Mouse (Mus musculus): ENCODE data around the gene Gm38655.
A peak's percentile ranks its signal among the peaks of the same experiment; 100 is the strongest.
"Not testable (repeated sequence)": the region's sequence is repeated elsewhere in the genome, so short reads cannot be mapped to it uniquely, and the experiment has no call there.

Gm38655 gene

DNA sequence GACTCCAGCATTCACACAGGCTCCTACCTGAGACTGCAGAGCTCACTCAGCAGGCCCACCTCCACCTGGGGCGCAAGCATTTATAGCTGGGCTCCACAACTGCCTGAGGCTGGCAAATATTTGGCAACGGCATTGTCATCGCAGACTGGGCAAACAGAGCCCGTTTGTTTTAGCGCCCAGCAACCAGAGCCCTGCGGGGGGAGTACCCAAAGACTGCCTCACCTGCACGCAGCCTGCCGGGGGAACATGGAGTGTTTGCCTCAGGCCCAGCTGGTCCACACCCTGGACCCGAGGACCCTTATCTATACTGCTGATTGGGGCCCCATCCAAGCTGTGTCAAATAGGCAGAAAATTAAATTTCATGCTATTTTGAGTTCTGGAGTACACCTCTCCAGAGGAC, at the start of gene Gm38655:
Gene Gm38655, minus strand, starts transcription at position 61 of the 400 bp plus-strand sequence.
- no peak for DNase-seq (ENCODE audit: low spot score)

DNA sequence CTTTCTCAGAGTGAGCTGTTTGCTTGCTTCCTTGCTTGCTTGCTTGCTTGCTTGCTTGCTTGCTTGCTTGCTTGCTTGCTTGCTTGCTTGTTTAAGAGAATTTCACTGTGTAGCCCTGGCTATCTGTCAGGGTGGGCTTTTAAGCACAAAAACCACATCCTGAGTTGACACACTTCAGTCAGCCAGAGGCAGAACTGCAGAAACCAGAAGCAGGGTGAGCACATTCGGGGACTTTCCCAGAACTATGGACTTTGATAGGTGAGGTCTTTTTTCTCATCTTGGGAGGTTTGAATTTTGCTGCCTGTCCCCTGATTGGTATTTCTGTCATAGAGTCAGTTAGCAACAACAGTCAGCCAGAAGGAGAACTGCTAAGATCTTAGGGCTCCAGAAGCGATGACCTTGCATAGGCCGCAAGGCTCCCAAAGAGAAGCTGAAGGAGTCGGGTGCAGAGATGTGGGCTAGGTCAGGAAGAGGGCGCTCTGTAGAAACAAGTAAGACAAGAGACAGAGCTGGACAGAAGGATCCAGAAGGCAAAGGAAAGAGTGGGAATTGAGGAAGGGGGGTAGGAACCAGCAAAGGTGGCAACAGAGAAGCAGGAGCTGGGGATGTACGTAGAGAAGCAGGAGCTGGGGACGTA, 49.4 kb upstream of the Gm38655 start:
- DNase-seq (ENCODE audit: low spot score) = no peak

DNA sequence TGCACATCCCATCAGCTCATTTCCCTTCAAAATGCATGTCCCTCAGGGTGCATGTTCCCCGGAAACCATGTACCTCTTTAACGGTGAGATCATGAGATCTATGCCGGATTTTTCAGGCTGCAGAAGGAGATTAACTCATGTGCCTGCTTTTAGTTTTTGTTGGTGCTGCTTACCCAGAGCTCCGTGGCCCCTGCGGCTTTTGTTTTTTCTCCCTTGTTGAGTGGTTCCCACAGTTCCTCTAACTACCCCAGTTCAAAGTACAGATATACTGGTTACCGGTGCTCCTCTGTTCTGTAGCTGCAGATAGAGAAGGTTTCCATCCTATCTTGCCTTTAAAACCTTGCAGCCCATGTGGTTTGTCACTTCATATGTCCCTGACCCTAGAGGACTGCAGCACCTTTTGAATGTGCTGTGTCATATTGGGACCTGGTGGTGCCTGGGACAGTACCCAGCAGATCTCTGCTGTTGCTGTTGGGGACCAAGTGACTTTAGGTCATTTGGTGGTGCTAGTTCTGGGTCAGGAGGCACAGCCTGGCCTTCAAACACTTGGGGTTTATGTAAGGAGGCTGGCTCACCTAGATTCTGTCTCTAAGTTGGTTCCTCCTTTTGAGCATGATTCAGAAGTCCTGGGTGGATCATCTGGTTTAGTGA, 47.8 kb upstream of the Gm38655 start:
- DNase-seq (ENCODE audit: low spot score) = peak; percentile 43

DNA sequence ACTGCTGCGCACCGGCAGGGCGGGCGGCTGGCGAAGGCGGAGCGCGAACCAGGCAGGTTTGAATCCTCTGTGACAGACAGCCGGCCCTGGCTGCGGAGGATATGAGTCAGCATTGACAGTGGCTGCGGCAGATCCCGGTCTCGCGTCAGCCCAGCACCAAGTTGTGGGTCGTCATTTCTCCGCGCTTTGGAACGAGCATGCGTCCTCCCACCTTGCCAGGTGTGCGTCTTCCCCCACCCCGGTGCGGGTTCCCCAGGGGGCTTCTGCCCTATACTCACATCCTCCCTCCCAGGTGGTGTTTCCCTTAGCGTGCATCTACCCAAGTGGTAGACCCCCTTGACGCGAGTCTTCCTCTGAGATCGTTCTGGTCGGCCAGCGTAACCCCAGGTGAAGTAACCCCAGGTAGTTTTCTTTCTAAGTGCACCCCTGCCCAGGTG, 47.3 kb upstream of the Gm38655 start:
- not testable (repeated sequence) for DNase-seq (ENCODE audit: low spot score)

DNA sequence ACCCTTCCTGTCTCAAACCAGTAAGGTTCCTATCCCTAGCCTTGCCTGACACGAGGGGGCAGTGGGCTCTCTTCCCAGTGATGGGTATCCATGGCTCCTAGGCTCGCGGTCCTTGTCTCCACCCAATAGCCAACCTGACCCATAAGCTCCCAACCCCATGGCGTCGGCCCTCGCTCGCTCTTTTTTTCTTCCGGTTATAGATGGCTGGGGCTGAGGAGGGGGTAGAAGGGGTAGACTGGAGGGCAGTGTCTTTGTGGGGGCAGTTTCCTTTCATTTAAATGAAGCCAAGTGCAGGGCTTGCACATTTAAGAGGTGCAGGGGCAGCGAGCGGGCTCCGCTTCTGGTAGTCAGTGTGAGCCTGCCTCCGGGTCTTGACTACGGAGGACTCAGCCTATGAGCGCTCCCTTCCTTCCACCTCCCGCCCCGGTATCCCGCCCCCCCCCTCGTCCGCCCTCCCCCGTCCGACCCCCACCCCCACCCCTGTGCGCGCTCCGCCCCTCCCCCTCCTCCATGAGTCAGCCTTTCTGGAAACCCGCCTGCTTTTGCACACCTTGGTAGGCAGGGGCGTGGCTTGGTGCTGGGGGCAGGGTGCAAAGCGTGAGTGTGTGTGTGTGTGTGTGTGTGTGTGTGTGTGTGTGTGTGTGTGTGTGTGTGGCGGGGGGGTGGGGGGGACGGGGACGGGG, 46.7 kb upstream of the Gm38655 start:
- peak; percentile 85 for DNase-seq (ENCODE audit: low spot score)

DNA sequence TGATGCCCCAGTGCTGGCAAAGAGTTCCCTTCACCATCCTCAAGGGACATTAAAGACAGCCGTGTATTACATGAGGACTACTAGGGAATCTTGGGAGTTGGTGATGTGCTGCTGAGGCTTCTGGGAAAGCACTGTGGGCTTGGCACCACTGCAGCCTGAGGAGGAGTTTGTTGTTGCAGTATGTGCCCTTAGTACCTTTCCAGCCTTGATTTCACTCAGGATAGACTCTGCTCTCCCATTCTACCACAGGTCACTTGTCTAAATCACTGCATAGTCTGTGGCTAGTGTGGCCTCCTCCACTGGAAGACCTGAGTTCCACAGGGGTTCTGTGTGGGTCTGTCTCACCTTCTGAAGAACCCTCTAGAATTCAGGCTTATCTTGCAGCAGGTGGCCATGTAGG, 45.5 kb upstream of the Gm38655 start:
- no peak for DNase-seq (ENCODE audit: low spot score)

DNA sequence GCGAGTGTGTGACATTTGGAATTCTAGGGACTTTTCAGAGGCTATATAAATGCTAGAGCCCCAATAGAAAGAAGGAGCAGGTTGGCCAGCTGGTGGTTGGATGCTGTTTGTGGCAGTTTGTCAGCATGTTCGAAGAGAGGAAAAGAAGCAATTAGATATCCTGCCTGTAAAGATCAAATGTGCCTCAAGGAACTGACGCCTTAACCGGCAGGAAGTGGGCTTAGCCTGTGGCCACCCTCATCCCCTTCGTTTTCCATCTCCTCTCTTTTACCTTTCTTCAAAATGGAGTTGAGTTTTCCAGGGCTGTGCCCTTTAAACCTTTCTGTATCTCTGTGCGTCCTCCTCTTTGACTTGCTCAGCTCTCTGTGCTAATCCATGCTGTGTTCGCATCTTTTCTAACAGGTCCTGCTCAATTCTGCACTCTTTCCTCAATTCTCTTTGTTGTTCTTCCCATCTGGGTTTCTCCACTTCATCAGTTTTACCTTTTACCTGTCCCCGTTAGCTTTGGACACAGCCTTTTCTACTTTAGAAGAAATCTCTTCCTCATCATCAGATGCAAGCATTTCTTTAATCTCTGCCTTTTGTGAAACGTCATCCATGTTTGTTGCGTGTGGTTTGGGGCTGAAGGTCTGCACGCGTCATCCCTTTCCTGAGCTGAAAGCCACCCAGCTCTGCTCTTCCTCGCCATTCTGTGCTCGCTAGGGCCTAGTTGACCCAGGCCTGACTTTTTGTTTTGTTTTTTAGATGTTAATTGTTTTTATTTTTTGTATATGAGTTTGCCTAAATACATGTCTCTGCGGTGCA, 44.4 kb upstream of the Gm38655 start:
- no peak for DNase-seq (ENCODE audit: low spot score)

DNA sequence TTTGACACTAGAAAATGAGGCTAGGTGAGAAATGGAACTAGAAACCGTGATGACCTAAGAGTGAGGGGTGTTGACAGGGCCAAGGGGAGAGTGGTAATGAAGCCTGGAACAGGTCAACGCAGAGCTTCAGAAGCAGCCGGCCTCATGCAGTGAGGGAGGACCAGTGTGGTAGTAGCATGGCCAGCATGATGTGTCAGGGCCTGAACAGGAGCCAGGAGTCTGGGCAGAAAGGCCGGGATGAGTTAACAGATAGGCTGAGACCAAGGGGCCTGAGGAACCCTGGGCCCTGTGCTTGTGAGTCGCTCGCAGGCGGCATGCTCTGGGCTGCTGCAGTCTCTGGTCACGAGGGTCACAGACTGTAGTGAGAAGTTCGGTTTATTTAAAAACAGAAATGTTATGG, 43.7 kb upstream of the Gm38655 start:
- no peak for DNase-seq (ENCODE audit: low spot score)

DNA sequence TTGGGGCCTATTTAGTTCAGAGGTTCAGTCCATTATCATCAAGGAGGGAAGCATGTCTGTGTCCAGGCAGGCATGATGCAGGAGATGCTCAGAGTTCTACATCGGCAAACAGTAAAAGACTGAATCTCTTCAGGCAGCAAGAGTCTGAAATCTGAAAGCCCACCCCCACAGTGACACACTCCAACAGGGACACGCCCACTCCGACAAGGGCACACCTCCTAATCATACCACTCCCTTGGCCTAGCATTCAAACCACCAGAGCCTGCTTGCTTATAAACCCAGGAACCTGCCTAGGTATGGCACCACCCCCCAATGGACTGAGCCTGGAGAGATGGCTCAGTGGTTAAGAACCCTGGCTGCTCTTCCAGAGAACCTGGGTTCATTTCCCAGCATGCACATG, 40.2 kb upstream of the Gm38655 start:
- no peak for DNase-seq (ENCODE audit: low spot score)

DNA sequence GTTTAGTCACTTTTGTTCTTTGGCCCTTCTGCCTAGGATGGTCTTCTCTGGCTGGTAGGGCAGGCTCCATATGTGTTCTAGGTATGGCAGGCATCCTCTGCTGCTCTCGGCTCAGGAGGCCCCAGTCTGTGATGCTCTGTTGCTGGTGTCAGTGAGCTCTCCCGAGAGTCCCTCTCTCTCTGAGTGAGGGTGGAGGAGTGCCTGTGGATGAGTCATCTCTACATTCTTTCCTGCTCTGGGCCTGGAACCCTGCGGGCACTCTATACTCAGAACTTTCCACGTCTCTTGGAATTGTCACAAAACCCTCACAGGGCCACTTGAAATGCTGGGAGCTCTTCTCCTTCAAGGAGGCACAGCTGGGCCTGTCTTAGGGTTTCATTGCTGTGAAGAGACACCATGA, 36.4 kb upstream of the Gm38655 start:
- DNase-seq (ENCODE audit: low spot score) = no peak

DNA sequence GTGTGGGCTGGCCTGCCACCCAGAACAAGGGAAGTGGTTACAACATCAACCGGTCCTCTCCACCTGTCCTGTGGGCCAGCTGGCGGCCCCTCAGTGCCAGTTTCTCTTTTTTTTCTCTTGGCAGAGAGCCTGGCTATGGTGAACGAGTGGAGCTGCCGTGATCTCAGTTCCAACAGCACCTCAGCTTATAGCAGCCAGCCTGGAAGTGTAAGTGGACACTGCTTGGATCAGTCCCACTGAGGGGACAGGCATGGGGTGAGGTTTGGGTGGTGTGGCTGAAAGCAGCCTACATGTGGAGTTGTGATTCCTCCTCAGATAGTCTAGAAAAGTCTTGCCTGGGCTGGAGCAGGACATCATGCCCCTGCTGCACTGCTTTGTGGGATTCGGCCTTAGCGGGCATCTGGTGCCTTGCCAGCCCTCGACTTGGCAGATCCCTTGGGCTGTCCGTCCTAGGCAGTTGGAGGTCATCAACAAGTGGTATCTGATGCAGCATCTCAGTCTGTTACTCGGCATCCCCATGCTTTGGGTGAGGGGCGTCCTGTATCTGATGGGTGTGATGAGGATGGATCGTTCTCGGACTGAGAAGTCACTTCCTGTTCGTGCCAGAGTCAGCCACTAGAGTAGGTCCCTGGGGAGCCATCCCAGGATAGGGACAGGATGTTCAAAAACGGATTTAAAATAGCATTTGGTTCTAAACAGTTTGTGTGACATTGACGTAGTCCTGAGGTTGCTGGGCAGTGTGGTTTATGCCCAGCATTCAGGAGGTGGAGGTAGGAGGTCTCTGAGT, 35.6 kb upstream of the Gm38655 start:
- no peak for DNase-seq (ENCODE audit: low spot score)

DNA sequence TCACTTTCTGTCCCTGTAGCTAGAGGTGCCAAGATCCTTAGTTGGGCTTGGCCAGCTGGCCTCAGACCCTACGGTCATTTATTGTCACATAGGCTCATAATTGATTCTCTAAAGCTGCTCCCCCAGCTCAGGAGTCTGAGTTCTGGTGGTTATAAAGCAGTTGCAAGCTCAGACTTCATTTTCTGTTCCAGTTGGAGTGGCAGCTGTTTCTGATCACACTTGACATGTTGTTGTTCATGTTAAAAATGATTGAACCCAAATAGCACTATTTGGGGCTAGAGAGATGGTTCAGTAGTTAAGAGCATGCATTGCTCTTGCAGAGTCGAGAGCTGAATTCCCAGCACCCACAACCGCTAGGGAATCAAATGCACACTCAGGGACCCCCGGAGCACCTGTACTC, 34.7 kb upstream of the Gm38655 start:
- DNase-seq (ENCODE audit: low spot score) = no peak

DNA sequence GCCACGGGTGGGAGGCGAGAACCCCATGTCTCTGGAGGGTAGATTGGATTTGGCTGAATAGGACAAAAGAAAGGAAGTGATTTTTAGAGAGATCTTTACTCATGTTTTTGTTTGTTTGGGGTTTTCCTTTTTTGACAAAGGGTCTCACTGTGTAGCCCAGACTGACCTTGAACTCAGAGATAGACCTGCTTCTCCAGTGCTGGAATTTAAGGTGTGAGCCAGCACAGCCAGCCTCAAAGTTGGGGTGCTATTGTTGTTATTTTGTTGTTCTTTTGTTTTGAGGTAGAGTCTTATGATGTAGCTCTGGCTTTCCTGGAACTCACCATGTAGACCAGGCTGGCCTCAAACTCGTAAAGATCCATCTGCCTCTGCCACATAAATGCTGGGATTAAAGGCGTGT, 27.1 kb upstream of the Gm38655 start:
- no peak for DNase-seq (ENCODE audit: low spot score)

DNA sequence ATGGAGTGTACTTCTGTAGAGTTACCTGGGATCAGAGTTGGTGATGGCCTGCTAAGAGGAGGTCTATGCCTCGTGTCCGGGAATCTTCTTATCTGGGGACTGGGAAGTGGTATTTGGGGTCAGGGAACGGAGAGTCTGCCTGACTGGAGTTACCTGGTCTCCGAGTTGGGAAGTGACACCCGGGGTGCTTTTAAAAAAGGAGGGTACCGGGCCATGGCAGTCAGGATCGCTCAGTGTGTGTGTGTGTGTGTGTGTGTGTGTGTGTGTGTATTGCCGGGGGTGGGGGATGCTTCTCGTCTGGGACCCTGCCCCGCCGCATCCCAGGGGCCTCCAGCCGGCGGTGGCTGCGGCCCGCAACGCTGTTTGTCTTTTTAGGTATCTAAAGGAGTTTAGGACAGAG, 13.8 kb upstream of the Gm38655 start:
- DNase-seq (ENCODE audit: low spot score) = no peak

DNA sequence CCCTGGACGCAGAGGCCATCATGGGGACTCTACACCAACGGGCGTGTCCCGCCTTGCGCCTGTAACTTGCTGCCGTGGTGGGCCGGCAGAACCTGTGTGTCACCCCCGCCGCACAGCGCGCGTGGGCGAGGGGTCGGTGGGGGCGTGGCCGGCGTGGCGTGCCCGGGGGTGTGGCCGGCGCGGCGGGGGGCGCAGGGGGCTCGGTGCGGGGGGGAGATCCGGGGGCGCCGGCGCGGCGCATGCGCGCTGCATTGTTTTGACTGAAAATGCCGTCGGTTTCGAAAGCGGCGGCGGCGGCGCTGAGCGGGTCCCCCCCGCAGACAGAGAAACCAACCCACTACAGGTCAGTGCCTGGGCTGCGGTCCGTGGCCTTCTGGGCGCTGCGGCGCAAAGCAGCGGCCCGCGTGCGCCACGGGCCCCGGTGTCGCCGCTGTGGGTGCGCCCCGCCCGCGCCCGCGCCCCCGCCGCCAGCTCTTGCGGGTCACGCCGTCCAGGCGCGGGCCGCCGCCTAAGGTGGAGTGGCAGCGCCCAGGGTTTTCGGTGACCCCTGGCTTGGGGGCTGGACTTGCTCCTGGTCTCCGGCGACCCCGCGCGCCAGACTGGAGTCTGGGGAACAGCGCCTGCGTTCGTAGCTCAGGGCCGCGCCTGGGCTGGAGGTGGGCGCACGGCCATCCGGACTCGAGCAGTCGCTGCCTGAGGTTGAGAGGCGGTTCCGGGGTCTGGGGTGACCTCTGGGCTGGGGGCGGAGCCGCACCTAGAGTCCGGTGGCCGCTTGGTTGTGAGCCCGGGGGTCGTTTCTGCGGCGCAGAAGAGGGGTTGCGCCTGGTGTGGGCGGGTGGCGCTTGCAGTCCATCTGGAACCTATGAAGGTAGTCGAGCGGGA, 13.1 kb upstream of the Gm38655 start, which contains the start of gene Unkl:
Gene Unkl, plus strand, starts transcription at position 248 of the 882 bp plus-strand sequence.
- peak; percentile 78 for DNase-seq (ENCODE audit: low spot score)

DNA sequence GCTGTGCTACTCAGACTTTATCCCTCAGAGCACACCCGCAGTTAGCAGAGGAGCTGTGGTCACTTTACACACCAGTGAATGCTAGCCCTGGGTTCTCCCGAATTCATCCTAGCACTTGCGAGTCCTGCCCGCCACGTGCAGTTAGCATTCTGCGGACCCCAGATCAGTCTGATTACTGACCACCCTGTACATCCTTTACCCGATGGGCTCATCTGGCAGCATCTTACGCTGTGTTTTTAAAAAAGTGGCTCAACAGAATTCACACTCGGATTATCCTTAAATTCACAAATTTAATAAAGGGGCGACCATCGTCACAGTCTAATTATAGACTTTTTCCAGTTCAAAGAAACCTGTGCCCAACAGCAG, 12.5 kb upstream of the Gm38655 start:
- DNase-seq (ENCODE audit: low spot score) = peak; percentile 12

DNA sequence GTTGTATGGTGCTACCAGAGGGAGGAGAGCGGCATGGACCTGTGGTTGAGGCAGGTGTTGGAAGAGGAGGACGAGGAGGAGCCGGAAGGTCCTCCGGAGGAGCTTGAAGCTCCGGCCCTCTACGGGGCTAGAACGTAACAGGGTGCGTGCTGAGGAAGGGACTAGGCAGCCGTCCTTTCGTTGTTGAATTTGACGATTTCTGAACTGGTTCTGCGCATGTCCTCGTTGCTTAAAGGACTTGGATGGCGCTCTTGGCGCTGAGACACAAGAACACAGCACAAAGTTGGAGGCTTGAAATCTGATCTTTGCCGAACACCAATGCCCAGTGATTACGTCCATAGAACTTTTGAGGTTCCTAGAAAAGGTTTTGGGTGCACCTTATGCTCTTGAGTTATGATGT, 9.7 kb upstream of the Gm38655 start:
- no peak for DNase-seq (ENCODE audit: low spot score)

DNA sequence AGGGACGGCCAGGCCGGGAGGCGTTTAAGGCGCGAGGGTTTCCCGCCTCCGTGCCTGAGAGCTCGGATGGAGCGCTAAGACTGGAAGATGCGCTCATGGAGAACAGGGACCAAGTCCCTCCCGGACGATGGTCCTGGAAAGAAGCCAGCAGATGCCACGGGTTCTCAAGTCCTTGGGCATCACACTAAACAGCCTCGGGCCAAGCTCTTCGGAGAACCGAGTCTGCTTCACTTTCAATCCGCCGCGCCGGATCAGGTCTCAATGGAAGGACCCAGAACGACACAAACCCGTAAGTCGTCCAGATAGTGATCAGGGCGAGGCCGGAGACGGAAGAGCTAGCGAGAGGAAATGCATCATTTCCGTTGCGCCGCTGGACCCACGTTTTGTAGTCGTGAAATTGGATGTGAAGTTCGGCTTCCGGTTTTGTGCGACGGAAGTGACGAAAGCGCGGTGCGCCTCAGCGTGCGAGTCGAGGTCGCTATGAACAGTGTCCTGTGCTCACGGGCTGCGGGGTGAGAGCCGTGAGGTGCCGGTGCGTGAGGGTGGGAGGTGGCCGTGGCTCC, 8.9 kb upstream of the Gm38655 start, which contains the start of gene BC003965:
Gene BC003965, plus strand, starts transcription at position 426 of the 563 bp plus-strand sequence.
- peak; percentile 96 for DNase-seq (ENCODE audit: low spot score)

DNA sequence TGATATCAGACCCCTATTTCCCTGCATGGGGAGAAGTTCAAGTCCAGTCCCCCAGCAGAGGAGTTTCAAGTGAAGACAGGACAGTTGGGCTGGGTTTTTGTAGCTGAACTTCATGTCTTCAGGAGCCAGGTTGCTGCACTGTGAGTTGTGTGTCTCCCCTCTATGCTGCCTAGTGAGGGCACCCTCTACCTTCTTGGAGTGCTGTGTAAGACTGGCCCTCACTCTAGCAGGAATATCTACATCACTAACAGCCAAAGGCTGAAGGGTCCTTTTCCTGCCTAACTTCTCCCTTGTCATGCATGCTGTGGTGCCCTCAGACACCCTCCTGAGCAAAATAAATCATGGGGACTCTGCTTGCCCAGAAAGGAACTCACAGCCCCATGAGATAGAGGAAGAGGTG, 8.0 kb upstream of the Gm38655 start:
- no peak for DNase-seq (ENCODE audit: low spot score)

DNA sequence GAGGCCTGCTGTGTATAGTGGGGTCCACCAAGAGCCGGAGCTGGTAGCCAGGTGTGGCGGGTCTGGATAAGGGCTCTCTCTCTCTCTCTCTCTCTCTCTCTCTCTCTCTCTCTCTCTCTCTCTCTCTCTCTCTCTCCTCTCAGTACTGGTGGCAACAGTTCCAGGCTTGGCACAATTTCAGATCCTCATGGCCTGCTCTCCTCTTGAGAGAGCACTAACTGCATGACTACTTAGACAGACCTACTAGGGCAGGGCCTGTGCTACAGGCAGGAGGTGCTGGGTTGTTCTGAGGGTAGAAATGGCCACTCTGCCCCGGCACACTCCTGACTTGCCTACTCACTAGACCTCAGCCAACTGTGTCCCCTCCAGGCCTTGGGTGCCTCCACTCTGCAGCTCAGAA, 2.7 kb downstream of the Gm38655 start:
- DNase-seq (ENCODE audit: low spot score) = no peak

Measured in yolk sac, embryonic 10.5 days (tissue).